Mouse (Mus musculus): ENCODE data around the gene Xpo4.

Gene Xpo4

DNA sequence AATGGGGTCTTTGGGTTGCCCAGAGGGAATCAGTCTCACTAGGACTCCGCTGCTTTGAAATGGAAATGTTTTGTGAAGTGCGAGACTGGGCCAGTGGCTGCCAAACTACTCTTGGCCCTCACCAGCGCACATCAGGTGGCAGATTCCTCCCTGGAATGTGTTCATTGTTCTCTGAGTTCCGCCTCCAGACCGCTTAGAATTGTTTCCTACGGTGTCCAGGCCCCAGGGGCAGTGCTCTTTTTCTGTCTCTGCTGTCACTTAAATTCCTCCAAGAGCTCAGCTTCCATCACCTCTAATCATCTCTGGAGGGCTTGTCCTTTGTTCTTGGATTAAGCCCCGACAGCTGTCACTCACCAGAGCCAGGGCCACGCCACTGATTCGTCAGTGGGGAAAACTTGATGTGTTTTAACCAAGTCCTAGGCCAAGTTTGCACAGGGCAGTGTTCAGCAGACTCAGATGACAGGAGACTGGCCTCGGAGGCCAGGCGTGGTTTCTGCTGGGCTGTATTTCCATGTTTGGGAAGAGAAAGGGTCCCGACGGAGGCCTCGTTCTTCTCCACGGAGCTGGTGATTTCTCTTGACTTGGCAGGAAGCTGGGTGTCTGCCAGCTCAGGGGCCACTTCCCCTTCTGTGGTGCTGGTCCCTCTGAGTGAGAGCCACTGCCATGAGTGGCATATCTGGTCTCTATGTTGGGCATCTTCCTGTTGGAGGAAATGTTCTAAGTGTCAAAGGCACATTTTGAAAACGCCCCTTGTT lies 127.8 kb downstream of the Xpo4 start:
- DNase-seq (ENCODE audit: low read depth, low spot score), result peak; percentile 32

DNA sequence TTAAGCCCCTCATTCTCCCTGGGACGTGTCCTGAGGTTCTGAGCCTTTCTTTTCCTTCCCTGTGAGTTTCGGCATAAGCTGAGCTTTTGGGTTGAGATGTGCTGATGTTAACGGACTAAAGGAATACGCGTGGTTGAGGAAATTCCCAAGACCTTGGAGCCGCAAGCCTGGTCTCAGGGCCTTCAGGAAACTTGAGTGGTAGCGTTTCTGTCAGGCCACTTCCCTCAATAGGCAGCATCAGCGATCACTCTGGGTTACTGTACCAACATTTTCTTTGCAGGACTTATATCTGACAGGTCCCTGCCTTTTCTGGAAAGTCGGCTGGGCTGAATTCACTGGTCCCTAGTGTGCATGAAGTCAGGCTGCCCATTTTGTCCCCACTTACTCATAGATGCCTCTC lies 128.4 kb downstream of the Xpo4 start:
- no peak for DNase-seq (ENCODE audit: low read depth, low spot score)

DNA sequence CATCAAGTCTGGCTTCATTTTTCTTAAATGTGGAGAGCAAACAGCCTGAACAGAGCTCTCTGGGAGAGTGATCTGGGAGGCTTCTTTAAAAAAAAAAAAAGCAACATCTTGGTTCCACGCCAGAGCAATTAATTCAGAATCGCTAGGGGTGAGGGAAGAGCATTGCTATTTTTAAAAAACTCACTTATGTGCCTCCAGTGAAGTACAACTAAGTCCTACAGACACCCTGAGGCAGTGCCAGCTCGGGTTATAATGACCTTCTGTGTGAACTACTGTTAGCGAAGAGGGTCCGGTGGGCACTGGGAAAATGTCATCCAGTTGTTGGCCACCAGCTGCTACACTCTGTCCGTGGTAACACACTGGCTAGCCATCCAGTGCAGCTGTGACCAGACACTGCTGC lies 129.6 kb downstream of the Xpo4 start:
- peak; percentile 22 for DNase-seq (ENCODE audit: low read depth, low spot score)

DNA sequence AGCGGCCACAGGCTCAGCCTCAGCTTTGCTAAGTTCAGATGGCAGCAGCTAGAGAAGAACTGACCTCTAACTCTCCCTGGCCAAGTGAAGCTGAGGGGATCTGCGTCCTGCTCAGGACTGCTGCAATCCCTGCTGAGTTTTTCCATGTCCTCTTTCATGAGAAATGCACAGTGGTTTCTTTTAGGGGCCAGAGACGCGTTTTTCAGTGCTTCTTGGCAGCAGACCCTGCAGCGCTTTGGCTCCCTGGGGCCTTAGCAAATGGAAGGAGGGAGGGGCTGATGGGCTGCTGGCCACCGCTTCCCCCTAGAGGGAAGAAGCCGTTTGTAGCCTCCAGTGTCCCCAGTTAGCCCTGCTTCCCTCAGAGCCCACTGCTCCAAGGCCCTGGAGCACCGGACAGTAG lies 130.3 kb downstream of the Xpo4 start:
- DNase-seq (ENCODE audit: low read depth, low spot score), result peak; percentile 85

DNA sequence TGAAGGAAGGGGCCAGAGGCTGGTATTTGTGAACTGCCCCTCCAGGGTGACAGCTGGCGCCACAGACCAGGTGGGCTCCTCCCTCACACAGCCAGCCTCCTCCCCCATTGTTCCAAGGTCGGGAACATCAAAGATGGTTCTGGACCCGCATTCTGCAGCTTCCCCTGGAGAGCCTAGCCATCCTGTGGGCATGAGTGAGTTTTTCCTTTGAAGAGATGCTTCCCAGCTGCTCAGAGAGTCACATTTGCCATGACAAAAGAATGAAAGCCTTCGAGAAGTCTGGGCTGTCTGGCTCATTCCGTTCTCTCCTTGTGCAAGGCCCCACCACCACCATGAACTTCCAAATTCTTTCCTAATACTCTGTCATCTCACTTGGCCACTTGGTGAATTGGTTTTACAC lies 130.9 kb downstream of the Xpo4 start:
- DNase-seq (ENCODE audit: low read depth, low spot score), result peak; percentile 26

DNA sequence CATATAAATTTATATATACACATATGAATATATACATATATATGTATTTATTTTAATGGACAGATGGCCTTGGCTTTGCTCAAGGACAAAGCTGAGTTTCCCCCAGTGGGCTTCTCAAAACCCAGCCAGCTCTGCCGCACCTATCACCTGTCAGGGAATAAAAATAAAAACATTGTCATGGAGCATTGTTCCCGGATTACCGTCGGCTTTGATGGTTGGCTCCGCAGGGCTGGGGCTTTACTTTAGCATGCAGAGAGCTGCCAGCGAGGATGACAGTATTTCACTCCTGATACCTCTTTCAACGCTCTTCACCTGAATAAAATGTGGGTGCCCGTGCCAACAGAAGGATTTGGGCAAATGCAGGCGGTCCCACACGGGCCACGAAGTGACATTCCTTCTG lies 131.4 kb downstream of the Xpo4 start:
- no peak for DNase-seq (ENCODE audit: low read depth, low spot score)

DNA sequence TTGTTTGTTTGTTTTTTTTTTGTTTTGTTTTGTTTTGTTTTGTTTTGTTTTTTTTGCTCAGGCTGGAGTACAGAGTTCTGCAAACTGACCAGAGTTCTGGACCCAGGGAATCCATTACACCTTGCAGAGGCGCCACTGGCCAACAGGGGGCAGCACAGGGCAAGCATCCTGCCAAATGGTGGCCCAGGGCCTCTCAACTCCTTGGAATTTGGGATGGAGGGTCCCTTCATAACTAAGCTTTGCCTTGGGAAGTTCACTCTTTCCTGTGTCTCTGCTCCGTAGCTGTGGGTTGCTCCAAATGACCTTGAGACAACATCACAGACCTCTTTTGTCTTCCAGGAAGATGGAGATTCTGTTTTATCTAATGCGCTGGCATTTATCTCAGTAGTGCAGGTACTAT lies 132.0 kb downstream of the Xpo4 start:
- no peak for DNase-seq (ENCODE audit: low read depth, low spot score)

DNA sequence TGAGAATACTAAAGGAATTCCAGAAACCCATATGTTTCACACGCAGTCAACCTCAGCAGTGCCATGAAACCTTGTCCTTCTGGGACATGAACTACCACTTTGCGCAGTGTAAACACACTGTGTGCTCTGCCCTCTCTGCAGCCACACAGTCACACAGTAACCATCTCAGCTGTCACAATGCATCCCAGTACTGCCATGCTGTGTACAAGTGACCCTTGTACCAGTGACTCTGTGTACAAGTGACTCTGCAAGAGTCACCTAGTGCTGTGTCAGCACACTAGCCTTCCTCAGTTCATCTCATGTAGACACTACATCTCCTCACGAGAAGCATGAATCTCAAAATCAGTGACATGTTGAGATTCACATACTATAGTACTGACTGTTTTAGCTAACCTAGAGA lies 132.7 kb downstream of the Xpo4 start:
- no peak for DNase-seq (ENCODE audit: low read depth, low spot score)

DNA sequence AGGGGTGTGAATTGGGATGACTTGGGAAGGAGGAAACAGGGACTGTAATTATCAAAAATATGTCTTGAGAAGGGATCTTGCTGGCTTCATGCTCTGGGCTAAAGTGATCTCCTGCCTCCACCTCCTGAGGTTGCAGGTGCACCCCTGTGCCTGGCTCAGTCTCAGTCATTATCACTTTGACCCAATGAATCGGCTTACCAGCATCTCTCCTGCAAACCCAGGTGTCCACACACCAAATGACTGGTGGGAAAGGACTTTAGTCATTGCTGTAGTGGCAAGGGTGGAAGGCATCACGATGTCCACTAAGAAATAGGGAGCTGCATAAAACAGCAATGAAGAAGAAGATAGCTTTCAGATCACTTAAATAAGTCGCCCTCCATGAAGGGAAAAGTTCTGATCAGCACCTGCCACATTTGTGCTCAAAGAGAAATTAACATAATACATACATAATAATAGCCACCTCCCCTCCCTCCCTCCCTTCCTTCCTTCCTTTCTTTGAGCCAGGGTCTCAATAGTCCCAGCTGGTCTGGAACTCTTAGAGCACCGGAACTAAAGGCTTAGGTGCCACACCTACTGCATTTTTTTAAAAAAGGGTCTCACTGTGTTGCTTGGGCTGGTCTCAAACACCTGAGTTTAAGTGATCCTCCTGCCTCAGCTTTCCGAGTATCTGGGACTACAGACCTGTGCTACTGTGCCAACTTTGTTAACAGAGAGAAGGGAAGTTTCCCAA lies 135.3 kb downstream of the Xpo4 start:
- no peak for DNase-seq (ENCODE audit: low read depth, low spot score)

DNA sequence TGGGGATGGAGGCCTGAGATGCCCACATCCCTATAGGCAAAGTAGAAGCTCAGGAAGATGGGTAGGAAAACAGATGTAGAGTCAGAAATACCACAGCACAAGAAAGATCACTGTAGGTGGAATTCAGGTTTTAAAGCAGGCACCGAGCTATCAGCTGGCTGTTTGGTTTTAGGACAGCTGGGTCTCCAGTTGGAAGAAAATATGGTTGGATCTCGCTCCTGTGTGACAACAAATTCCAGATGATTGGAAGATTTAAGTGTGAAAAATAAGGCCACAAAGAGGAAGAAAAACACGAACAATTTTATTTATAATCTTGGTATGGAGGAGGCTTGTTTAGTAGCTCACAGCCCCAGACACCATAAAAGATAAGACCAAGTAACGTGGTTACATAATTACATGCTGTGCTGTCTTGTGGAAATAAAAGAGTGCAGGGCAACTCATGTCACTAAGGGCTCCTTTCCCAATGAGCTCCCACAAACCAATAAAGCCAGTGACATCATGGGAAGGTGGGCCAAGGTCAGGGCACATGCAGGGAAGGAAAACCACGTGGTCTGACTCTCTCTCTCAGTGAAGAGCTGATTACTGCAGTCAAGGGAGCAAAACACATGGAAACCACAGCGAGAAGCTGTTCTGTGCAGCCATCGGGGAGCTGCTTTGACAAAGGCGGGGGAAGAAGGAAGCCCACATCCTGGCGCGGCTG lies 136.0 kb downstream of the Xpo4 start:
- DNase-seq (ENCODE audit: low read depth, low spot score), result peak; percentile 73

DNA sequence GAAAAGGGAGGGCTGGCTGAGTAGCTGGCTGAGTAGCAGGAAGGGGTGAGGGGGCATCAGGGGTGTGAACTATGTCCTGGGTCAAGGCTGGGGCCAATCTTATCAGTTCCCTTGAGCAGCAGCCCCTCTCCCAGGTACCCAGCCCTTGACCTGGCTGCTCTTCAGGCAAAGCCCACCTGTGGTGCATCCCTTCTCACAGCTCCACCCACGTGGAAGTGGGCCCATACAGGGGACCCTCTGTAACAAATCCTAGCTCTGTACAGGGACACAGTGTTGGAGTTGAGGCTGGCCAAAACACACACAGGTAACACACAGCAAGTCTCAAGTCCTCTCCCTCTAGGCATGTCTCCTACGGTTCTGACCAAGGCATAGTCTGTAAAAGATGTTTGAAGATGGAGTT lies 137.6 kb downstream of the Xpo4 start:
- DNase-seq (ENCODE audit: low read depth, low spot score), result no peak

Data from skeletal muscle tissue, adult 2 months (tissue).